Mouse (Mus musculus): ENCODE results near the gene Eif5b.
A peak's percentile ranks its signal among the peaks of the same experiment; 100 is the strongest.
"Not testable (repeated sequence)": the region's sequence is repeated elsewhere in the genome, so short reads cannot be mapped to it uniquely, and the experiment has no call there.

Eif5b gene

GRCm38 (mm10) chr1:37997867-37998266 lies at the start of gene Eif5b, which contains the start of gene Txndc9:
Gene Eif5b (plus strand): TSS chr1:37998010.
Gene Txndc9 (minus strand): TSS chr1:37997893.
- peak; percentile 96 to 97 for DNase-seq (ENCODE audit: low spot score in 2 of 2)

DNA sequence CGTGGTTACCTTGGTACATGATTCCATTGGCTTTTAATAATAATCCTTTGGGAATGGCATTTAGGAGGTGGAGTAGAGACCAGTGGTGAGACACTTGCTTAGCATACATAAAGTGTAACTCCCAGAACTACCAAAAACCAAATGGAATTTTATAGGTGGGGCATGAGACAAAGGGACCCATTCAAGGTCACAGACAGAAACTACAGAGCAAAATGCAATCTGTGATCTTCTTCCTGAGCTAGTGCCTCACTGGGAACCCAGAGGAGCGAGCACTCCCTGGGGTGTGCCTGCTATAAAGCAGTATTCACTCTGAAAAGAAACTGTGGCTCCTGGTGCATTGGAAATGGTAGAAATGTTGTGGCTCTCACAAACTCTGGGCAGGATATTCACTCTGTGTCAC lies 48.9 kb upstream of the Eif5b start:
- DNase-seq (ENCODE audit: low spot score in 2 of 2) = no peak

DNA sequence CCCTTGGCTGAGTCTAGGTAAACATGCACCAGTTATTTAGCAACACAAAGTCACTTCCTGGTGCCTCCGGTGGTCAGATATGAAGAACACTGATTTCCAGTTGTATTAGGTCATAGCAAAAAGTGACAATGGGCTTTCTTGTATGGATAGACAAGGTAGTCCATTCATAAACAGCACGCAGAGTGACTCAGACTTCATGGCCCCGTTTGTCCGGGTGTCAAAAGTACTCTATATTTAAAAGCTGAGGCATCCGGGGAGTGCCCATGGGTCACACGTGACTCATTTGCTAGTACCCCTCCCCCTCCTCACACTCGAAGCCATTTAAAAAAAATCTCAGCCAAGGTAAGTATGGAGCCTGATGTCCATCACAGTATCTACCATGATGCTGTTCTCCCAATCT lies 43.0 kb upstream of the Eif5b start:
- DNase-seq (ENCODE audit: low spot score in 2 of 2) = no peak

DNA sequence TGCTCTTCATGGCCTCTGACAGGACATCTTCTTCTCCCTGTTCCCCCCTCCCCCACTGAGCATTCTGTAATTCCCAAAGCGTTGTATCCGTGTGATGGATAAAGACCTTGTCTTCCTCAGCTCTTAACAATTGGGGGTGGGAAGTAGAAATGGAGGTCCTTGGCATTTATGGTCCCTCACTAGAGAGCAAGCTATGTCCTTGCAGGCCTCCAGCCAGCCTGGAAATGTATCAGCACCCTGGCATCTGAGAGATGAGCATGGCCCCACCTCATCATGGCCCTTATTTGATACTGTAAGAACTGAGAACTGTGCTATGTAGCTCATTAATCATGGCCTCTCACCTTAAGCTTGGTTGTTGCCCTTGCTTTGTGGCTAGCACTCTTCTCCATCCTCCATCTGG lies 42.6 kb upstream of the Eif5b start:
- DNase-seq (ENCODE audit: low spot score in 2 of 2) = no peak

GRCm38 (mm10) chr1:37956690-37957431 lies 40.9 kb upstream of the Eif5b start:
- no peak for DNase-seq (ENCODE audit: low spot score in 2 of 2)

DNA sequence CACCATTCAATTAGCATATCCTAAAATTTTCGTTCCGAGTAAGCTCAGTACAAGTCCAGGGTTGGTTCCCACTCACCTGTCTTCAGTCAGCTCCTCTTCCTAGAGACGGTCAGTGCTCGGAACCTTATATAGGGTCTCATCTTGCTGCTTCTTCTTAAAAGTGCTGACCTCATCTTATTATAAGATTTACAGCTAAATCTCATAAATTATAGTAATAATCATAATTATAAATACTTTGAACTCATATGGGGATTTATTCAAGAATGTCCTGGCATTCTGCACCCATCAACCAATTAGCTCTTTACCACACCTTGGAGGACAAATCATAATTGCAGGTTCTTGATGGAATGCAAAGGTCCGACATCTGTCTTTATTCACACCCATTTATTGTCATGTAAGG lies 40.2 kb upstream of the Eif5b start, which contains the start of gene Lyg1:
Gene Lyg1 (minus strand): TSS at position 101 of the 400 bp plus-strand sequence.
- DNase-seq (ENCODE audit: low spot score in 2 of 2) = no peak

- no peak for DNase-seq (ENCODE audit: low spot score in 2 of 2)
Measured at GRCm38 (mm10) chr1:37958516-37958915, 39.3 kb upstream of the Eif5b start.

DNA sequence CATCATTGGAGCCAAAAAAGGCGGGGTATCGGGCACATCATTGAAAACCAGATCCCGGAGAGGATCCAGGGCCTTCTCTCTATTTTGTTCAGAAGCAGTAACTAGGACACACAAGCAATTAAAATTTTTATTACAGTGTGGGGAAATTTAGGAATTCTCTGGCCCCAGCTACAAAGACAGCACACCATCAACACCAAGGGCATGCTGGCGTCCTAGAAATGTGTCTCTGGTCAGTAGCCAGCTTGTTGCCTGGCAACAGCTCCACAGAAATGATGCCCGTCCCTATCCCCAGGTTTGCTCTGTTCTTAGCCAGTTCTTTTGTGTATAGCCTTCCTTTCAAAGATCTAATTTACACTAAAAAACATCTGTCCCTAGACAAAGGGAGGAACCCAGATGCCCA lies 38.3 kb upstream of the Eif5b start:
- no peak for DNase-seq (ENCODE audit: low spot score in 2 of 2)

DNA sequence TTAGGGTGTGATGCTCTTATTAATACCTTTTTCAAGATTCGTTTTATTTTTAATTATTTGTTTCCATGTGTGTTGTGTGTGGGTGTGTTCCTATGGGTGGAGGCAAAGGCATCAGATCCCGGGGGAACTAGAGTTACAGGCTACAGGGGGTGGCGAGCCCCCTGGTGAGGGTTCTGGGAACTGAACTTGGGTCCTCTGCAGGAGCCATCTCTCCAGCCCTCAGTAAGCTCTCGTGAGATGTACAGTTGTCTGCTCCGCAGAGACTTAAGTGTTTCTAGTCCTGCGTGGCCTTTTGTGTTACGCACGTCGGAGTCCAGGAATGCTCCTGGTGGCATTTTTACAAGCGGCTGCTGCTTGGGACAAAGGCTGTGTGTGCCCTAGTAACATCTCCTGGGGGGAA lies 32.2 kb upstream of the Eif5b start:
- no peak for DNase-seq (ENCODE audit: low spot score in 2 of 2)

- DNase-seq (ENCODE audit: low spot score in 2 of 2) = no peak
Measured at GRCm38 (mm10) chr1:37968746-37969145, 29.1 kb upstream of the Eif5b start.

DNA sequence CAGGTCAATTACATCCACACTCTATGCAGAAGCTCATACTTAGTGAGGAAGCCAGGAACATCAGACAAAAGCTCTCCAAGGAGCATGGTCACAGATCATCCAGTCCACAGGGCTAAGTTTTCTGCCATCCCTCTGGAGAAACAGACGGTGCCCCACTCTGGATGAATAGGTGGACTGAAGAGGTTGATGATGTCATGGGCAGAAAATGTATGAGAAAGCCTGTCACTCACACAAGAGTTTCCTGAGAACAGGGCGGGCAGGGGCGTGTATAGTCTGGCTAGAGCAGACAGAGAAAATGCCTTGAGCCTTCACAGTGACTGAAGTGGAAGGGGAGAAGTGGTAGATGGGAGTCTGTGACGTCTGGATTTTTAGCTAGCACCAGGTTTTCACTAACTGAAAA lies 26.3 kb upstream of the Eif5b start:
- DNase-seq (ENCODE audit: low spot score in 2 of 2) = no peak

GRCm38 (mm10) chr1:37976666-37977065 lies 21.1 kb upstream of the Eif5b start:
- not testable (repeated sequence) for DNase-seq (ENCODE audit: low spot score in 2 of 2)

DNA sequence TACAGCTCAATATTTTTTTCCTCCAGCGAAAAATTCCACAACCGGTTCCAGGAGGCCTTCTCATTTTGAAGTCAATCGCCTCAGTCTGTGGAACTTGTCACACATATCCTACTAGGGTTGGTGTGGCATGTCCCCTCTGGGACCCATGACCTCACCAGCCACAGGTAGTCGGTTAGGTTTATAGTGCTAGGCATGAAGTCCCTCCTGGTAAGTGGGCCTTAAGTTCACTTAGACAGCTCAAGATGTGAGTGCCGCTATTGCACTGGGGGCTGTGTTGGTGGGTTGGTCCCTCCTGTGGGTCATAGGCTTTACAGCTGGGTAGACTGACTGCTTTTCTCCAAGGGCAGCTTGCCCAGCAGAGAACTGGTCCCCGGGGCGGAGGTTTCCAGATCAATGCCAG lies 20.5 kb upstream of the Eif5b start:
- DNase-seq (ENCODE audit: low spot score in 2 of 2) = no peak

DNA sequence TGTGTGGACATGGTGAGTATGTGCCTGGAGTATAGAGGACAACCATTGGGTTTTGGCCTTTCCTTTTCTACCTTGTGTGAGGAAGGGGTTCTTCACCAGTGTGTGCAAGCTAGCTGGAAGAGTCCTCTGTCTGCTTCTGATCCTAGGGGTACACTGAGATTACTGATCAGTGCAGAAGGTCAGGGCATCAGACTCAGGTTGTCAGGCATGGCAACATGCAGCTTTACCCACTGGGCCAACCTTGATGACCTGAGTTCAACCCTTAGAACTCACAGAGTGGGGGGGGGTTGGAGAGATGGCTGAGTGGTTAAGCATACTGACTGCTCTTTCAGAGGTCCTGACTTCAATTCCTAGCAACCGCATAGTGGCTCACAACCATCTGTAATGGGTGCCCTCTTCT lies 13.5 kb upstream of the Eif5b start:
- DNase-seq (ENCODE audit: low spot score in 2 of 2) = no peak

DNA sequence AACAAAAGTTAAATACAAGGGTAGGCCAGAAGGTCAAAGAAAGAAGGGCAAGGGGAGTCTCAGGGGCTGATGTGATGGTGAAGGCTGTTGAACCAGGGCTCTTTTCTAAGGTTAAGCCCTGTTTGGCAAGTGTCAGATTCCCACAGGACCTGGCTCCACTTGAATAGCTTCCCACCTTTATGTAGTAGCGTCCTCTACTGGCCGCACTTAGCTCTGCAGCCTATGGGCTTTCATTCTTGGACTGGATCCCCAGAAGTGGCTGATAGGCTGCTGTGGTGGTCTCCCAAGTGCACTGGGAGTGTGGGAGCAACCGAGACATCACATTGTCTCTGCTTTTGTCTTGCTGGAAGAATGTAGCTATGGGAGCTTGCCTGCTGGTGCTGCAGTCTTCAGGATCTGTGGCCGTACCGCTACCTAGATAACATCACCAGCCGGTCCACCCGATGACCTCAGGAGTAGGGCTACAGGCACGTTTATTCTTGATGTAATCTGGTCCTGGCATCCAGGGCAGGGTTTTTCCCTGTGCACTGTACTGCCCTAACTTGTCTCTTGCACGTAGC lies 12.0 kb upstream of the Eif5b start:
- DNase-seq (ENCODE audit: low spot score in 2 of 2) = no peak

- no peak for DNase-seq (ENCODE audit: low spot score in 2 of 2)
Measured at GRCm38 (mm10) chr1:37987856-37988255, 10.0 kb upstream of the Eif5b start.

DNA sequence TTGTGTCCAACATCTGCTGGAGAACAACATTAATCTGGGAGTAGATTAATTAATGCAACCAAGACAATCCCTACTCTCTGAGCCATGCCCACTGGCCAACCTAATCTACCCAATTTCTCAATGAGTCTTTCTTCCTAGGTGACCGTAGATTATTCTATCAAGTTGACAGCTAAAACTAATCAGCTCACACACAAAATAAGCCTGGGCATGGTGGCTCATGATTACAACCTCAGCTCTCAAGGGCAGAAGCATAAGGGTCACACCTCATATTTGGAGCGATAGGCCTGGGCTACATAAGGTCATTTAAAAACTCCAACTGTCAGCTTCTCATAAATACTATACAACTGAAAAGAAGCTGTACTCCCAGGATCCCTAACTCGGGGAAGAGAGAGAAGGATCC lies 1.6 kb upstream of the Eif5b start:
- no peak for DNase-seq (ENCODE audit: low spot score in 2 of 2)

DNA sequence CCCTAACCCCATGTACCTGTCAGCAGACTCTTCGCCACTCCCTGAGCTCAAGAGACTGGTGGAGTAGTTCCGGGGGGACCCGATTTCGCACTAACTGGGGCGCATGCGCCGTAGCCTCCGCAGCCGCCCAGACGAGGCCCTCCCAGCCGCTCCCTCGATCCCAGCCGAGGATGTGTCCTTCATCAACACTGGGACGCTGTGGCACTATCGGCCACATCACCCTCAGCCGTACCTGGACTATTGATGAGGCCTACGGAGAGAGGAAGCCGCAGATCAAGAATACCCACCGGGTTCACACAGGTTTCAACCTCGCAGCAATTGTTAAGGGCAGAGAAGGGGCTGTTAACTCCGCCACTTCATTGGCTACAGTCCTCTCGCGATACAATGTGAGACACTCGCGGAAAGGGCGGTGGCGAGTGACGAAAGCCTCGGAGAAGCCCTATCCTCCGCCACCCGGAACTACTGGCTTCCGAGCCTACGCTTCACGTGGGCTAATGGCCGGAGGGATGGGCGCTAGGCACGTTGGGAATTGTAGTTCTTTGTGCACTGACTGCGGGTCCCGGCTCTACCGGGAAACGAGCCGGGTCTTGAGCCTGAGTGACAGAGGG lies 829 bp upstream of the Eif5b start:
- peak; percentile 96 for DNase-seq (ENCODE audit: low spot score in 2 of 2)

DNA sequence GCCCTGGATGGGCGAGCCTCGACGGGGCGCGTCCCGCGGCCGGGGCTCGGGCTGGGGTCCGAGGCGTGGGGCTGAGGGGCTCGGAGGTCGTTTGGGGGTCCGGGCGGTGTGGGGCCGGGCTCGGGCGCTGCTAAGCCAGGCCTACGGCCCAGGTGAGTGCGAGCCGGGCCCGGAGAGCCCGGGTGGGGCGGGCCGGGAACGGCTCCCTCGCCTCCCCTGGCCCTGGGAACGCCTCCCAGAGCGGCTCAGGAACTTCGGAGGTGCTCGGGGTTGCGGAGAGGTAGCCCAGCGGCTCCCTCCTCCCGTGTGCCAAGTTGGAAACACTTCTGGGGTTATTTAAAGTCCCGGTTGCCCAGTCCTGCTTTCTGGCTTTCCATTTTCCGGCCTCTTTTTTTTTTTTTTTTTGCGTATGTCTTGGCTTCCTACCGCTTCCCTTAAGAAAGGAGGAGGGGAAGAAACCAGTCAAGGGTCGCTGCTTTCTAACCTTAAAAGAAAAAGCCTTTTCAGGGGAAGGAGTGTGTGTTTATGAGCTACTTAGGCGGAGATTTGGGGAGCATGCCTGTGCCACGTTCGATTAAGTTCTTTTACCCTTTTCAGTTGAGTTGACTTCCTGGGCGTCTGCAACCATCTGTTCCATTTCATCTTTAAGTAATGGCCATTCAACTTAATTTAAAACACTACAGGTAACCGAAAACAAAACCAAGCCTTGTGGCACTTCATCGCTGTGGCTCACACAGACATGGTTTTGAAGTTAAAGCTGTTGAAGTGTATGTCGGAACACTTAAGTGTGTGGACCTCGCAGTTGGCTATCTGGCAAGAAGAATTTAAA lies 775 bp downstream of the Eif5b start:
- no peak for DNase-seq (ENCODE audit: low spot score in 2 of 2)

GRCm38 (mm10) chr1:37999552-37999951 lies 1.7 kb downstream of the Eif5b start:
- DNase-seq (ENCODE audit: low spot score in 2 of 2) = no peak

- no peak for DNase-seq (ENCODE audit: low spot score in 2 of 2)
Measured at GRCm38 (mm10) chr1:38000844-38001243, 3.0 kb downstream of the Eif5b start.

GRCm38 (mm10) chr1:38001956-38002355 lies 4.1 kb downstream of the Eif5b start:
- DNase-seq (ENCODE audit: low spot score in 2 of 2) = no peak

Data from spleen, postnatal 4 days (tissue).